Mouse (Mus musculus): ENCODE measurements at regions not wholly inside any gene's neighbourhood (a gene's known extent, or its start where the extent isn't known, plus 50 kb on each side); places are given as distances from the start of the nearest gene placed in this dataset.
A peak's percentile ranks its signal among the peaks of the same experiment; 100 is the strongest.

DNA sequence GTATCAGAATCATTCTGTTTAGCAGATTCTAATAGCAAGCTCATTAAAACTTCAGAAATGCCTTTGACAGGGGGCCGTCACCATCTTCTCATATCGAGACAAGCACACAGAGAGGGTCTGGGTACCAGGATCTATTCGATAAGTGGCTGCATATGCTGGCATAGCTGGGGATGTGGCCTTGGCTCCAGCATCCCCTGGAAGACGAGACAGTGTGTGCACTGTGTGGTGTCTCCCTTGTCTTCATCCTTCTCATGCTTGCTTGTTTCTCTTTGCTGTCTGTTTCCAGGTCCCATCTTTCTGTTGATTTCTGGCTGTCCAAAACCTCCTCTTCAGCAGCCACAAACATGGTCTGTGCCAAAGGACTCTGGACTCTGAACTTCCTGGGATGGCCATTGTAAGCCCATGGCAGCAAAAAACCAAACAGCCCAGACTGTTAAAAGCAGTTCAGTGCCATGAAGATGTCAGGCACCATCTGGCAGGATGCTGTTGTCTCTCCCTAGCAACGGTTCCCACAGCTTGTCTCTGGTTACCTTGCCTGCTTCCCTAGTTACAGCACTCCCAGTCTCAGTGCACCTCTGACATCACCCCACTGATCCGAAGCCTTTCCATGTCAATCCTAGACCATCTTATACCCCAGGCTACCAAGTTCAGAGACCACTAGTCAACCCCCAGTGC, 56.5 kb downstream of the Kctd12 start:
- no peak for DNase-seq (ENCODE audit: extremely low read depth, low read depth)

DNA sequence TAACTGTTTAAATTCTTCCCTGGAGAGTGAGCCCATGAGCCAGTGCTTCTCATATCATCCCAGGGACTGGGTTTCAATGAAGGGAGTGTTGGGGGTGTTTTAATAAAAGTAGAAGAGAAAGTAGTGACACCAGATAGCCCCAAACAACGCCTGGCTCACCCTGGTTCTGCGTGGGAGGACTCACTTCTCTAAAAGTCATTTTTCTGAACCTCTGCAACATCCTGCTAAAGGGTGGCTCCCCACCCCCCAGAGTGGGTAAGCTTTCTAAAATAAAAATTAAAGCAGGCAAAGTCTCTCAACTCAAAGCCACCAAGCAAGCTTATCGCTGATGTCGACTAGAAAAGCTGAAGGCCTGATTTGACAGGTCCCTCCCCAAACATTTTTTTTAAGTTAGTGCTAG, 57.8 kb downstream of the Kctd12 start:
- no peak for DNase-seq (ENCODE audit: extremely low read depth, low read depth)

DNA sequence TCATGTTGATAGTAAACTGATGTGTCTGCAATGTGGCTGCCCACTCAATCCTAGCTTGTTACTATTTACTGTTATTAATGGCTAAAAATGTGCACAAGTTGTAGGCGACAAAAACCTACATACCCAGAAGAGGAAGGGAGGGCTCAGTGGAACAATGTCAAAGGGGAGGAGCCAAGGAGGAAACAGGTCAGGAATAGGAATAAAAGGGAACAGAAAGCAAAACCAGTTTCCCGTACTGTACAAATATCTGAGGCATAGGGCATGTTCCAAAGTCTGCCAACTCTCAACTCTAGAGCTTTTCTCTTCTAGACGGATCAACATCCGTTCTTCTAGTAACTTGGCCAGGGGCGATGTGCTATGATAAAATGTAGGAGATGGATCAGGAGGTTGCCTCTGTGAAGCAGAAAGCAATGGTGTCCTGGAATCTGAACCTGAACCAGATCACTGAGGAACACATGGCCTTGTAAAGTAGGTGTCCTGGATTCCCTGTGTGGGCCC, 59.9 kb downstream of the Kctd12 start:
- no peak for DNase-seq (ENCODE audit: extremely low read depth, low read depth)

DNA sequence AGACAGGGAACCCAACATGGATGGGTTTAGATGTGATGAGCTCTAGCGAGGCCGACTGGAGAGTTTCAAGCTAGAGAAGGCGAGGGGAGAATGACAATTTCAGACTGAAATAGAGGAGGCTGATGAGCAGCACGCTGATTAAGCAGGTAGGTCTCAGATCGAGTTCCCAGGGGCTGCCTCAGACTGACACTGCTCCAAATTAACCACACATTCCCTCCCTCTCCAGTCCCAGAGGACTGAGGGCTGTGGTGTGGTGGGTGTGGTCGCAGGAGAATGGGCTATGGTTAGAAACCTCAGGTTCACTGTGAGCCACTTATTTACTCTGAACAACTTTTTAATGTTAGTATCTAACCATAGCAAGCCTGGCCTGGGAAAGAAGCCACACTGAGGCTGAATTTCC, 62.0 kb downstream of the Kctd12 start:
- DNase-seq (ENCODE audit: extremely low read depth, low read depth): no peak

DNA sequence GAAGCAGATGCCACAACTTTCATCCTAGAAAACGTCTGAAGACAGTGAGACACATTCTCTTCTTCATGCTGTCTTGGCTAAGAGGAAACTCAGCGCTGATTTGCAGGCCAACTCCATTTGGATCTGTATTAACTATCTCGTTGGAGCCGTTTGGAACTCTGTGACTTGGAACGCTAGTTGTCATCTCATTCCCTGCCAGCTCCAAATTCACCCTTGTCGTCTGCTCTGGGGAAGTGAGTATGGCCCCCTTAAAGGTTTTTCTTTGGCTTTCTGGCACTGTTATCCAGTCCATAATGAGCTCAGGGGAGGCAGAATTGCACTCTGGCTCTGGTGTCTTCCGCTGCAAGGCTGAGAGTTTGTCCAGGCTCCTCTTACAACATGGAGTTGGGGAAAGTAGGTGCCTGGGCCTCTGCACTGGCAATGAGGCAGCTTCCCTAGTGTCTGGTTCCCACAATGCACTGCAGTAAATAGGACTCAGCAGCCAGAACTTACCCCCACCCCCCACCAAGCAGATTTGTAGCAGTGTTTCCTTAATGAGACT, 63.1 kb downstream of the Kctd12 start:
- no peak for DNase-seq (ENCODE audit: extremely low read depth, low read depth)

DNA sequence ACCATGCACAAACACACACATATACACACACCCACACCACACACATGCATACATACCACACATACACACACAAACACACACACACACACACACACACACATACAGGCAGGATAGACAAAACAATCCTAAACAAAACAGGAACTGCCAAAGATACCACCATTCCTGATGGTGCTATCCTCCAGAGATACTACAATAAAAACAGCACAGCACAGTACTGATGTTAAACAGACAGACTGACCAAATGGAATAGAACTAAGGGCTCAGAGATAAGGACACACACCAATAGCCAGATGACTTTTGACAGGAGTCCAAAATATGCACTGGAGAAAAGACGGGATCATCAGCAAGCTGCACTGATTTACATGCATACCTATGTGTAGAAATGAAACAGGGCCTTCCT, 64.5 kb downstream of the Kctd12 start:
- no peak for DNase-seq (ENCODE audit: extremely low read depth, low read depth)

DNA sequence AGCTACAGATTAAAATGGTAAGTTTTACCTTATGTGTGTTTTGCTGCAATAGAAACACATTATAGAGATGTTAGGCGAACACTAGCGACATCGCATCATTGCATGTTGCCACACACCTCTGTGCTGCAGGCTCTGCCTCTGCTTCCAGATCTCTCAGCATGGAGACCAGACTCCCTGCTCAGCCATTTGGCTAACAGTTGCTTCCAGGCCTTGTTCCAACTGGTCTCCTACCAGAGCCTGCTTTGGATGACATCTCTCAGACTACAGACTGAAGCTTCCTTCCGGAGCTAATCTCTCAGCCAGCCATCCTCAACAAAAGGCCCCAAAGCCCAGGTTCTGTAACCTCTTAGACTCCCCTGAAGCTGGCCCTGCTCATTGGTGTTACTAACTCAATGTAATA, 66.5 kb downstream of the Kctd12 start:
- no peak for DNase-seq (ENCODE audit: extremely low read depth, low read depth)

DNA sequence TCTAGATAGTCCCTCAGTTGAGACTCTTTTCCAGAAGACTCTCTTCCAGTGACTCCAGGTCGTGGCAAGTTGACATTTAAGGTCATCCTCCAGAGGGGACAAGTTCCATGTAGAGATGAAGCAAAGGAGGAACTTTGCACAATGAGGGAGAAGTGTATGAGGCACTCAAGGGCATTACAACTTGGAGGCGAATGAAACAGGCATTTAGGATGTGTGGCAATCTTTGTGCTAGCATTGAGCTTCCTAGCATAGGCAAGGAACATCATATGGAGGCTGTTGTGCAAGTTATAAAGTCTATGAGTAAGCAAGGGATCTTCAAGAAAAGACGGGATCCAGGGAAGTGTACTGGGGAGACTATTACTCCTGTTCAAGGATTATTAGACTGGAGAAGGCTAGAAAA, 70.9 kb downstream of the Kctd12 start:
- DNase-seq (ENCODE audit: extremely low read depth, low read depth): no peak

DNA sequence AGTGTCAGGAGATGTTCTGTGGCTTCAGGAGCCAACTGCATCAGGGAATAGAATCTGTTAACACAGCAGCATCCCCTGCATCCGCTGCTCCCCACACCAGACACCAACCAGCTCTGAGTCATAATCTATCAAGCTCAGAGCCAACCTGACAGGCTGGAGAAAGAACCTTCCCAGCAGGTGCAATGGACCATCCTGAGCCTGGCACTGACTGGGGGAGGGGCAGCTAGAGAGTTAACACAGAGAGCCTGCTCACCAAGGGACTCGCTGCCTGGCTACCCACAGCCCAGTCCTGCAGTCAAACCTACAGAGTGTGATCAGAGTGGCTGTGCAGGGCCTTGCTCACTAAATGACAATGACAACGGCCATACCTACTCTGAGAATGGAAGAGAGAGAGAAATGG, 73.4 kb downstream of the Kctd12 start:
- DNase-seq (ENCODE audit: extremely low read depth, low read depth): no peak

DNA sequence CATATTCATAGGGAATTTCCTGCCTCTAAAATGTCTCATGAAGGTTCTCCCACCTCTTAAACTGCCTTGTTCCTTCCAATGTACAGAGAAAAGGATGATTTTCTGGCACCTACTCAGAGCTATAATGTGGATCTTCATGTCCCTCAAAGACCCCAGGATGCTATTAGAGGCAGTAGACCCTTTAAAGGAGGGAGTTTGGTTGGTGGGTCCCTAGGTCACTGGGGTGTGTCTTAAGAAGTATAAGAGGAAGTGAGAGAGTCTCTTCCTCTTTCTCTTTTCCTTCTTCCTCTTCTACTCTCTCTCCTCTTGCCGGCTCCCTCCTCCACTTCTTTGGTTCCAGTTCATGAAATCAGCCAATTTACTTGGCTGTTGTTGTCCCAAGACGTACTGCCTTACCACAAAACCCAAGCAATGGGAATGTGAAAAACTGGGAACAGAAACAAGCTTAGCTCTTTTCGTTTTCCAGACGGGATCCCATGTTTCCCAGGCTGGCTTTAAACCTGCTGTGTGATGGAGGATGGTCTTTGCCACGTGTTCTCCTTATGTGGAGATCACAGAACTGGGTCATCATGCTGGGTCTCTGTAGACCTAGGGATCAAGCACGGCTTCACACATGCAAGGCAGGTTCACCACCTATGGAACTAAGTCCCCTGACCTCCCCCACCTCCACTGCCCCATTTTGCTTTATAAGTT, 74.9 kb downstream of the Kctd12 start:
- DNase-seq (ENCODE audit: extremely low read depth, low read depth): peak; percentile 43

DNA sequence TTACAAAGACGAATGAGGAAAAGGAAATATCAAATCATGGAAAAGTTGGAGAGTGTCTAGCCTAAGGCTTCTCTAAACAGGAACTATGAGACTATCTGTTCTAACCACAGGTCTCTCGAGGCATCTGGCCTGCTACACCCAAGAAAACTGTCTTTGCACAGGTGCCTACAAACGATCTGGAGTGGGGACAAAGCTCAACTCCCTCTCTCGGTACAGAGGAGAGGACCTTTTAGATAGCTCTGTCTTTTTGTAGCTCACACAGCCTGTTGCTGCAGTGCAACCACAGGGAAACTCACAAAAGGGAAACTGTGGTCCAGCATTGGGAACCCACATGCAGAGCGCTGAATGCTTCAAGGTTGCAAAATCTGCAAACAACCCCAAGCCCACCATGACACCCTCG, 75.6 kb downstream of the Kctd12 start:
- peak; percentile 43 for DNase-seq (ENCODE audit: extremely low read depth, low read depth)

DNA sequence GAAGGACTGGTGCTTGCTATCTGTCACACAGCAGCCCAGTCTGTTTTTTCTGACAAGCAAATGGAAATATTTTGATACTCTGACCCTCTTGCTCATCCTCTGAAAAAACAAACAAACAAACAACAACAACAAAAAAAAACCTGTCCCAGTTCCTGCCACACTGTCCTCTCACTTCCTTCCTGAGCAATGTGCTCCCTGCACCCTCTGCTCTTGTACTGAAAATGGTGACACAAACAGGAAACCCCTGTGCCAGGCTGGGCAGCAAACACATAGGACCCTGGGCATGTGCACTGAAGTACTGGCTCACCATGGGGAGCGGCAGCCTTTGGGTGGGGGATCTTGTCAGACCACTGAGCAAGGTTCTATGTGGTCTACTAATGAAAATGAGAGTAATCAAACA, 76.2 kb downstream of the Kctd12 start:
- no peak for DNase-seq (ENCODE audit: extremely low read depth, low read depth)

DNA sequence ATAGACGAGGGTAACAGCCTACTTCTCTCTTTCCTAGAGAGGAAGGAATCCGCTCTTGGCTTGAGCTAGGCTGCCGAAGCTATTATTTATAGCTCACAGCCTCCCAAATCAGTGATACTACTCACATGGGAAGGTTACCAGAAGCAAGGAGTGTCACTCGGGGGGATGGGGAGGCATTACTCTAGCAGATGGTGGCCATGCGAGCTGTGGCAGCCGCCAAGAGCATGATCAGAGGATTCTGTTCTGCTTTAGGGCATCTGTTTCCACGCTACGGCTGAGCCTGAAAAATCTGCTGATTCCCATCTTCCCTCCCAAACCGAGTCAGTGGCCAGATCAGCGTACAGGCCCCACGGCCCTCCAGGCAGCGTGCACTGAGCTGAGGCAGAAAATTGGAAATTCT, 79.5 kb downstream of the Kctd12 start:
- no peak for DNase-seq (ENCODE audit: extremely low read depth, low read depth)

DNA sequence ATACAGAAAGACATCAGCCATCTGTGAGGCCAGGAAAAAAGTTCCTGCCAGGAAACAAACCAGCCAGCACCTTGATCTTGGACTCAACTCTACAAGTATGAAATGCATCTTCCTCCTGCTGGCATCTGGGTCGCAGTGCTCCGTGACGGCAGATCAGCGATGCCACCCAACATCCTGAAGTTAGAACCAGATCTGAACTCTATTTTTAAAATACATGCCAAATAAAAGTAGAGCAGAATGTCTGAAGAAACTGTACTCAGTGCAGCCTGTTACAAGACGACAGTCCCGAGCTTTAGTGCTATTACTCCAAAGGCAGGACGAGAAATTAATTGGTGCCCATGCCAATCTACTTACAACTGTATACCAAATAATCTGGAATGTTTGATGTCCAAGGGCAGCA, 80.2 kb downstream of the Kctd12 start:
- DNase-seq (ENCODE audit: extremely low read depth, low read depth): no peak

DNA sequence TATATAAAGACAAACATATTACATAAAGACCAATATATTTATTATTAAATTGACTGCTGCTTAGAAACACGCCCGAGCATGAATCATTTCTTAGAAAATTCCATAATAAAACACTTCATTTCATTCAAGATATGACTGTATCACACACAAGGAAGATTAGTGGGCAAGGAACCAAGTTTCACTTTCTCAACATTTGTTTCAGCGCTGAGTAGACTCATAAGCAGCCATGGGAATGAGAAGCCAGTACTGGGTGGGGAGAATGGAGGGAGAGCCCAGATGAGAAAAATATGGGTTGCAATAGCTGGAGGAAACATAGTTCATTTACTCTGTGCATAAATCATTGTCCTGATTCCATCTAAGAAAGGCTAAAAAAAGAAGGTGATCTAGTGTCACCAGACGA, 84.0 kb downstream of the Kctd12 start:
- no peak for DNase-seq (ENCODE audit: extremely low read depth, low read depth)

DNA sequence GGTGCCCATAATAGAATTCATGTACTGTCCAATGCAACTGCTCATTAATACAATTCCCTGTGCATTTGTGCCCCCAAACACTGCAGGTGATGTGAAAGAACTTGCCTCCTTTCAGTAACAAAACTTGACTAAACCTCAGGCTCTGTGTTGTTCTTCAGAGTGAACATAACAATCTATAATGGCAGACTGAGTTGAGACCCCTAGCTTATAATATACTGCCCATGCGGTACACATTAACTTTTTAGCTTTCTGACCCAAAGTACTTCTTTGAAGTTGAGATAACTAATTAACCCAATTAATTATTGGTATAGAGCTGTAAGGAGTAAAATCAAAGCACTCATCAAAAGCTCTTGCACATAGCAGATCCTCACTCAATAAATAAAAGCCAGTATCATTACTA, 85.4 kb downstream of the Kctd12 start:
- no peak for DNase-seq (ENCODE audit: extremely low read depth, low read depth)

DNA sequence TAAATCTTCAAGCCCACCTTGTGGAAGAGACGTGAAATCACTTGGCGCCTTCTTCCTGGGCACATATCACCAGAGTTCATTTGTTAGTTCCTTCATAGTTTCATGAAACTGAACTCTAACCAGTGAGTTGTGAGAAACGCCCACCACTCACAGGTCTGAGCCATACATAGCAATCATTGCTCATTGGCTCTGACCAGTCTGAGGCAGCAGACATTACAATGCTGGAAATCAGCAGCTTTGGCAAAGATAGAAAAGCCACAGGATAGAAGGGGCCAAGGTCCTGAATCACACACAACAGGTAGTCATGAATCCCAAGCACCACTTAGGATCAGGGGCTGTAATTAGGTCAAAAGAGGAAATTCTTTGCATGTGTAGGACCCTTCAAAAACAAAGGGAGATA, 85.9 kb downstream of the Kctd12 start:
- DNase-seq (ENCODE audit: extremely low read depth, low read depth): no peak

DNA sequence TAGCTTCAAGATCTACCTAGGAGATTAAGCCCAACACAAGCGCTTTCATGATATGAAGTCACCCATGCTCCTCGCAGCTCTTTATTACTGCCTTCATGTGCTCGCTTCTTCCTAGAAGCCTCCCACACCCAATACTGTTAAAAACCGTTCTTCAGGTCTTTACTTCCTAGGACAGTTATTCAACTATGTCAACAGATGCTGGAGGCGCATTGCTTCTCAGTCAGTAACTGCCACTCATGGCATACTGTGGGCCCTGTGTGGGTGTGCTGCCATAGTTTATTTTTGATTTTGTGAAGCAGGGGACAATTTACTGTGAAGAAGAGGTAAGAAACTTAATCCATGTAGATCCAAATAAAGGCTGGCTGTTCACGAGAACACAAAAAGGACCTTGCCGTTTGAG, 89.2 kb downstream of the Kctd12 start:
- no peak for DNase-seq (ENCODE audit: extremely low read depth, low read depth)

DNA sequence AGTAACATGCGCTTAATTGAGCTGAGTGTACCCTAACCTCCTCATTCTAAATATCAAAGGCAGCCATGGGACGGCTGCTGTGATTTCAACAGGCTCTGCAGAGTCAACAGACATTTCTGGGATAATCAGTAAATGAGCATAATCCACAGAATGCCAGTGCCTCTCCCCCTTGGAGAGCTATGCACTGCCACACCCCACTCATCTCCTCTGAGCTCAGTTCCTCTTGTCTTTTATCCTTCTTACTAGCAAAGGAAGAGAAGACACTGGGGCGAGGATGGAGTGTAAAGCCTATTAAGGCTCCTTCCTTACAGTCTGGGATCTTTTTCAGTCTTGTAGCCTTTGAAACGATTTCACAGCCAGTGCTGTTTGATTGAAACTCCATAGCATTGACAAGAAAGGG, 90.9 kb downstream of the Kctd12 start:
- DNase-seq (ENCODE audit: extremely low read depth, low read depth): no peak

DNA sequence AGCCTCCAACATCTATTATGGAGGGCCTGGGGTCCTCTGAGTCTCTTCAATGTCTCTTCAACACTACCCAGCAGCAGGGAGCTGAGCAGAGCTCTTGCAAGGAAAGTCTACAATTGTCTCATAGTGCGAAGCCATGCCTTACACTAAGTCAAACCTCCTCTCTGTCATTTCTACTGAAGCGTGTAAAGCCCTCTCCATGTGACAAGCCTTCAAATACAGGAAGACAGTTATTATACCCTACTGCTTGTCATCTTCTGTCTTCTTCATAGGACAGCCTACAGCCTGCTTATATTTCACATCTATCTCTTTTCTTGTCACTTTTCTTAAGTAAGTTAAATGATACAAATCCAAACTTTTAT, 97.2 kb downstream of the Kctd12 start:
- DNase-seq (ENCODE audit: extremely low read depth, low read depth): no peak

DNA sequence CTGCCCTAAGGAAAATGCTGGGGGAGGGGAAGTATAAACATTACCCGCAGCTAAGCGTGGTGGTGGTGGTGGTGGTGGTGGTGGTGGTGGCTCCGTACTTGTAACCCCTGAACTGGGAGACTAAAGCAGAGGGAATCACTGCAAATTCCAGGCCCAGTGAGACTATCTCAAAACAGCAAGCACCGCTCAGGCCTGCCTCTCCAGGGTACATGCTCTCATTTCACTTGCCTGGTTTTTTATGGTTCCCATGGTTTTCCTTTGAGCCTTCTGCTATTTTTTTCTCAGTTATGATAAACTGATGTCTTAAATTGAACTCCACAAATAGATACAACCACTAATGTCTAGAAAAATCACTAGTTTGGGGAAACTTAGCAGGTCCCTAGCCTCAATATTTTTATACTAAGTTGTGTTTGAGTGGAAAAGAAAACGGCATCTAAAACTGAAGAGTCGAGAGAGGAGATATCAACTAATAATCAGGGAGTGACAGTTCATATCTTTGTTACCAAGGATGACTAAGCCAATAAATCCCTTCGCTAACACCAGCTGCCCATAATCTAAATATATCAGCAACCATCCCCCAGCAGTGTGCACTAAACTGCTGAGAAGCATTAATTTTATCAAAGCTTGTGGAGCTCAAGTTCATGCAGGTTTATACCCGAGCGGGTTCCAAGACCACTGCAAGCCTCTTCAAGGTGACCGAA, 97.7 kb downstream of the Kctd12 start:
- DNase-seq (ENCODE audit: extremely low read depth, low read depth): no peak

DNA sequence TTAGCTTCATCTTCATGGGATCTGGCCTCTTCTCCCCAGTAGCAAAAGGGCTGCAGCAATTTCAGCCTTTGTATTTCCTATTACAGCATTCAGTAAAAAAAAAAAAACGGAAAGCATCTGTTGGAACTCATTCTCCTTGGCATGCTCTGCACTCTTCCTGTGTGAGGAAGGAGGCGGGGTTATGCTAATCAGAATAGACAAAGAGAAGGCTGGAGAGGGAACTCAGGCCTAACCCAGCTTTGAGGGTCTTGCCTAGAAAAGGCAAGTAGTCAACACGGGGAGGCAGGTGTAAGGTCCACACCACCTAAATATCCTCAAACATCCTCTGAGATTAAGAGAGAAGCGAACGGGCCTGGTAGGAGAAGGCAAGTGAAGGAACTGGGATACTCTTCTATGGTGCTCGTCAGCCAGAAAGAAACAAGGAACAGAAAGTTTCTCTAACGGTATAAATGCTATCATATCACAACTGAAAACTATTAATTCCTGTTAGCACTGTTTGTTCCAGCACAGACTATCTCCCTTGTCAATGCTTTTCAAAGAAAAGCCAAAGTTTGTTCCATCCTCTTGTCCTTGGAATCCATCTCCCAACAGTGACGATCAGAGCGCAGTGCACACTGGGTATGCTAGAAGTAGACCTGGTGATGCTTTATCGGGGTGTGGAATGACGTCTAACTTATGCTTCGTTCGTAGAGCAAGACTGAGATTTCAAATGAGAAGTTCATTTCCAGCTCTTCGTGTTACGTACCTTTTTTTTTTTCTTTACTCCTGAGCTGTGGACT, 98.9 kb downstream of the Kctd12 start:
- DNase-seq (ENCODE audit: extremely low read depth, low read depth): no peak
